Mouse (Mus musculus): ENCODE data around the gene Vapb. TPM values are rescaled to one million over a fixed set of nuclear protein-coding genes. Genes with fewer than 3 reads are reported as not detected.
A peak's percentile ranks its signal among the peaks of the same experiment; 100 is the strongest.

Vapb gene
- polyA plus RNA-seq, 1 experiment = 62.5 TPM

DNA sequence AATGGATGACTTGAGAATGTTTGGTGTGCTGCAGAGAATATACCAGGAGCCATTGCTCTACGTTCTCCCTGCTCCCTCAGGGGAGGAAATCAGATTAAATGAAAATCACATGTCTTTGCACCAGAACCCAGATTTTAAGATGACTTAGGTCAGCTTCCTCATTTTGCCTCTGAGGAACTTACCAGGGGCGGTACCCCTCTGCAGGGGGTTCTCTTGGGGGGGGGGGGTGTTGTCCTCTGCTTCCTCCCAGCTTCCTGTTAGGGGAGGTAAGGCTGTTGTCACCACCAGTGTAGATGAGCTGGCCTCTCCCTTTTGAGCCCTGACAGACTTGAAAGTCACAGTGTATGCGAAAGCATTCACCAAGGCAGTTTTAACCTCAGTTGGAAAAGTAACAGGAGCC lies 47.1 kb downstream of the Vapb start:
- H3K27ac ChIP-seq (ENCODE audit: insufficient read depth, low read depth, low read length) = peak overlapping the region; percentile 91
- no peak overlapping the region for H3K4me3 ChIP-seq (ENCODE audit: insufficient read depth, low read length)
- TF ChIP-seq CTCF (IDR thresholded peaks at IDR 0.05; ENCODE audit: low read depth, low read length) = no peak
- TF ChIP-seq POLR2A (IDR thresholded peaks at IDR 0.05; ENCODE audit: borderline replicate concordance, low read depth, low read length) = no peak
- H3K4me1 ChIP-seq (ENCODE audit: control insufficient read depth, insufficient read depth, low read length) = peaks cover 32% of the 10 kb centered on the region

- Histone ChIP-seq H3K4me3 (ENCODE audit: insufficient read depth, low read length) (no peak overlapping the region), H3K27ac (ENCODE audit: insufficient read depth, low read depth, low read length) (peak overlapping the region; percentile 83), H3K4me1 (ENCODE audit: control insufficient read depth, insufficient read depth, low read length) (peaks cover 32% of the 10 kb centered on the region)
- TF ChIP-seq POLR2A (IDR thresholded peaks at IDR 0.05; ENCODE audit: borderline replicate concordance, low read depth, low read length) = no peak
- no peak for TF ChIP-seq CTCF (IDR thresholded peaks at IDR 0.05; ENCODE audit: low read depth, low read length)
Measured at GRCm38 (mm10) chr2:173784884-173785283, 47.6 kb downstream of the Vapb start.

DNA sequence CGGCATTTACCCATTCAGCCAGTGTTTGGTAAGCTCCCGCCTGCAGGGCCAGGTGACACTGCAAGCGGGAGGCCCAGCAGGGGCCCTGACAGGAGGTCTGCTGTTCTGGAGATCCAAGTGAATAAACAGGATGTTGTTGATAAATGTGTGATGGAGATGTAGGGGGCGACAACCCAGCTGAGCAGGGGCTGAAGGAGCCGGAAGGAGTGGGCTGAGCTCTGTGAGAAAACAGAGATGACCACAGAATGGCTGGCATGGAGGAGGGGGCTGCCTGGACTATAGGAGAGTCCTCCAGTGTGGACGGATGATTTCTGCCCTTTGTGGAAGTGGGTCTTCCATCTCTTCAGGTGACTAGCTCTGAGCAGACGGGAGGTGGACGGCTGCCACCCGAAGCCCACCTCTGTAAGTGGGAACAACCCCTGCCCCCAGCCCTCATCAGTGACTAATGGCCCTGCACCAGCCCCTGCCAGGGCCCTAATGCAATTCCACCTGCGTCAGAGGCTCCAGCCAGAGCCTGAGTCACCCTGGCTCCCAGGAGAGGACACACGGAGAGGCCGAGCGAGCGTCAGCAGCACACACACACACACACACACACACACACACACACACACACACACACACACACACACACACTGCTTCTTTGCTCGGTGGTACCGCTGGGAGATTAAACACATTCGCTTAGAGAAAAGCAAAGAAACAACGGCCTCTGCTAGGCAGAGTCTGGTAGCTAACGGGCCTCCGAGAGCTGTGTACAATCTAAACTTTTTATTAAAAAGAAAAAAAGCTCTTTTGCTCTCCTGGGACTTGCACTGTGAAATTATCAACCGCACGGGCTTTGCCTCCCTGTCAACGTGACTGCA lies 52.9 kb downstream of the Vapb start:
- H3K4me3 ChIP-seq (ENCODE audit: insufficient read depth, low read length) = no peak overlapping the region
- no peak for TF ChIP-seq CTCF (IDR thresholded peaks at IDR 0.05; ENCODE audit: low read depth, low read length)
- no peak for TF ChIP-seq POLR2A (IDR thresholded peaks at IDR 0.05; ENCODE audit: borderline replicate concordance, low read depth, low read length)
- H3K4me1 ChIP-seq (ENCODE audit: control insufficient read depth, insufficient read depth, low read length) = peaks cover 5% of the 10 kb centered on the region
- H3K27ac ChIP-seq (ENCODE audit: insufficient read depth, low read depth, low read length) = no peak overlapping the region

- TF ChIP-seq CTCF (IDR thresholded peaks at IDR 0.05; ENCODE audit: low read depth, low read length) (no peak), POLR2A (IDR thresholded peaks at IDR 0.05; ENCODE audit: borderline replicate concordance, low read depth, low read length) (no peak)
- no peak overlapping the region for H3K4me3 ChIP-seq (ENCODE audit: insufficient read depth, low read length)
- no peak overlapping the region for H3K27ac ChIP-seq (ENCODE audit: insufficient read depth, low read depth, low read length)
- 0 out of 2 replicates have a peak, but pooled peaks cover 2% of the 10 kb centered on the region for H3K4me1 ChIP-seq (ENCODE audit: control insufficient read depth, insufficient read depth, low read length)
Measured at GRCm38 (mm10) chr2:173791904-173792757, 54.8 kb downstream of the Vapb start.

DNA sequence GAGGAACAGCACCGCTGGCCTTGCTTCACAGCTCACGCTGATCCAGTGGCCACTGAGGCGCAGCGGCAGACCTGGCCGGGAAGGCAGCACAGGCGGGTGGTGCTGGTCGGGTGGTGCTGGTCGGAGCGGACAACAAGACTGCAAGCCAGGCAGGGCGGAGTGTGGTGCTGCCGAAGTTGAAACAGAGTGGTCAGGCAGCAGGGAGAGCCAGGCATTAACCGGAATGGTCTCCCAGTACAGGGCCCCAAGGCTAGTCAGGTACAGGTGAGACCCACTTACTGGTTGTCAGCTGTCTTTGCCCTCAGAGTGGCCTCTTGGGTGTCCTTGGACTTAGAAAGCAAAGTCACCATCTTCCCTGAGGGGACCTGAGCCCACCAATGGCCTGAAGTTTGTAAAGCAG lies 56.7 kb downstream of the Vapb start:
- Histone ChIP-seq H3K27ac (ENCODE audit: insufficient read depth, low read depth, low read length) (no peak overlapping the region), H3K4me1 (ENCODE audit: control insufficient read depth, insufficient read depth, low read length) (no peaks in the 10 kb centered on the region), H3K4me3 (ENCODE audit: insufficient read depth, low read length) (no peak overlapping the region)
- TF ChIP-seq POLR2A (IDR thresholded peaks at IDR 0.05; ENCODE audit: borderline replicate concordance, low read depth, low read length) (no peak), CTCF (IDR thresholded peaks at IDR 0.05; ENCODE audit: low read depth, low read length) (no peak)

- H3K27ac ChIP-seq (ENCODE audit: insufficient read depth, low read depth, low read length) = no peak overlapping the region
Measured at GRCm38 (mm10) chr2:173794531-173795510, 57.5 kb downstream of the Vapb start.

DNA sequence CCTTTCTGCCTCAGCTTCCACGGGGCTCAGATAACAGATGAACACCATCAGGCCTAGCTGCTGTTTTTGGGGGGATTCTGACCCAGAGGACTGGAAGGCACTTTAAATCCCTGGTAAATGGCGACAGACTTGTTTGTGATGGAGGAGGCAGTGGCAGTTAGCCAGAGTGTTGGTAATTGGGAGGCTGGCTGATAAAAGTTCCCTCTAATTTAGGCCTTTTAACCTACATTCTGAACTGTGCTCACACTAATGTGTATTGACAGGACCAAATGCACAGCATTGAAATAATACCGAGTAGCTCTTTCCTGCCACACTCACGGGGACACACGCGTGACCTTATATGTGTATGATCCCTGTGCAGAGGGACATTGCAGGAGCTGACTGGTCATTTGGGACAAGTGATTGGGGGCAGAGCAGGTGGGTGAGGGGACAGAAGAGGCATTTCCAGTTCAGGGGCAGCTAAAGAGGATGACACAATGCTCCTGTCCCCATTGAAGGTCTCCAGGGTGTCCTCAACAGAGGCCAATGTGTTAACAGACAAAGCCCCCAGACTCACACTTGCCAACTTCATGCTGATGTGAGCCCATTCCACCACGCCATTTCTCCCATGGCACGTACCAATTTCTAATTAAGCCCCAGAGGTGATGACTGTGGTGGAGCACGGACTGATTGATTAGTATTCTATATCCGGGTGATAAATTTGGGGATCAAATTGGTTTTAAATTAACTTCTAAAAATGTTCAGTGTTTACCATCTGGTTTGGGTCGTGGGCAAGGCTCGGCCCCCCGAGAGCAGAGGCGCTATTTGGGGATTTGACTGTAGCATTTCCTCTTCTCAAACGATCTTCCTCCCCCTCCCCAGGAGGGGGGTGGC lies 58.7 kb downstream of the Vapb start:
- H3K4me3 ChIP-seq (ENCODE audit: insufficient read depth, low read length) = no peak overlapping the region
- TF ChIP-seq POLR2A (IDR thresholded peaks at IDR 0.05; ENCODE audit: borderline replicate concordance, low read depth, low read length) (no peak), CTCF (IDR thresholded peaks at IDR 0.05; ENCODE audit: low read depth, low read length) (no peak)
- H3K27ac ChIP-seq (ENCODE audit: insufficient read depth, low read depth, low read length) = no peak overlapping the region
- no peaks in the 10 kb centered on the region for H3K4me1 ChIP-seq (ENCODE audit: control insufficient read depth, insufficient read depth, low read length)

More at GRCm38 (mm10) chr2:173794531-173795510, 57.5 kb downstream of the Vapb start:
- H3K4me1 ChIP-seq (ENCODE audit: control insufficient read depth, insufficient read depth, low read length) = no peaks in the 10 kb centered on the region
- TF ChIP-seq POLR2A (IDR thresholded peaks at IDR 0.05; ENCODE audit: borderline replicate concordance, low read depth, low read length) (no peak), CTCF (IDR thresholded peaks at IDR 0.05; ENCODE audit: low read depth, low read length) (no peak)
- H3K4me3 ChIP-seq (ENCODE audit: insufficient read depth, low read length) = no peak overlapping the region

- Histone ChIP-seq H3K4me3 (ENCODE audit: insufficient read depth, low read length) (no peak overlapping the region), H3K4me1 (ENCODE audit: control insufficient read depth, insufficient read depth, low read length) (no peaks in the 10 kb centered on the region), H3K27ac (ENCODE audit: insufficient read depth, low read depth, low read length) (no peak overlapping the region)
- TF ChIP-seq CTCF (IDR thresholded peaks at IDR 0.05; ENCODE audit: low read depth, low read length) (no peak), POLR2A (IDR thresholded peaks at IDR 0.05; ENCODE audit: borderline replicate concordance, low read depth, low read length) (no peak)
Measured at GRCm38 (mm10) chr2:173796674-173796963, 59.3 kb downstream of the Vapb start.
